Mouse (Mus musculus) stomach, postnatal 0 days (tissue): ENCODE measurements around the gene Pole4.

ENCODE experiments used
- CTCF ChIP-seq: IDR thresholded peaks from 2 replicates; pipeline ENCODE4 v1.5.1; 2016; ENCODE audit warnings: antibody characterized with exemption, low read depth, mild to moderate bottlenecking, moderate library complexity
- EP300 ChIP-seq: optimal IDR thresholded peaks from 2 replicates; pipeline ENCODE3; 2016; ENCODE audit warnings: antibody characterized with exemption

DNA sequence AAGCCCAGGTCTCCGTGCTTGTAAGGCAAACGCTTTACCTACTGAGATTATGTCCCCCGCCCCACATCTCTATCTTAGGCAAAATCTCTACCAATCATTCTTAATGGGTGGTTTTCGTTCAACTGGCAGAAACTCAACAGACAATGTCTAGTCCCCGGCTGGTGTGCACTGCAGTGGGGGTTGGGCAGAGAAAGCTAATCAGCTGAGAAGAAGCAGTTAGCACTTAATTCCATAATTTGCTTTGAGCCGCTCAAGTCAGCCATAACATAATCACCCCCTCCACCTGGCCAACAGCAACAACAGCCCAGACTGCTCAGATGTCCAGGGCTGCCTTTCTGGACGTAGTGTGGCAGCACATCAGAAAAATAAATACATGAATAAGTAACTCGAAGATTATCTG lies 100.4 kb downstream of the Pole4 start:
- no peak for TF ChIP-seq CTCF
- TF ChIP-seq EP300 = no peak
